Mouse (Mus musculus) testis, adult 2 months (tissue): ENCODE results near the gene St6galnac4. TPM values are rescaled to one million over a fixed set of nuclear protein-coding genes. Genes with fewer than 3 reads are reported as not detected.
A peak's percentile ranks its signal among the peaks of the same experiment; 100 is the strongest.

Experiments
- H3K27ac ChIP-seq: fragments of 200-500 bp; 2 replicates; pipeline ENCODE4 v1.5.1; 2012; ENCODE audit warnings: low read depth, low read length; ENCODE audit not compliant: control insufficient read depth, insufficient read depth
- H3K27me3 ChIP-seq: fragments of 200-500 bp; 2 replicates; pipeline ENCODE4 v1.6.1; 2012; ENCODE audit warnings: mild to moderate bottlenecking, low read length, moderate library complexity; ENCODE audit not compliant: control insufficient read depth, insufficient read depth
- H3K36me3 ChIP-seq: fragments of 200-500 bp; 2 replicates; pipeline ENCODE4 v1.6.1; 2012; ENCODE audit warnings: mild to moderate bottlenecking, low read length; ENCODE audit not compliant: control insufficient read depth, insufficient read depth
- H3K4me1 ChIP-seq: fragments of 200-500 bp; 2 replicates; pipeline ENCODE4 v1.6.1; 2012; ENCODE audit warnings: low read length; ENCODE audit not compliant: control insufficient read depth, insufficient read depth
- H3K4me3 ChIP-seq: fragments of 200-500 bp; 2 replicates; pipeline ENCODE4 v1.5.1; 2012; ENCODE audit warnings: low read depth, mild to moderate bottlenecking, low read length, moderate library complexity, mixed read lengths; ENCODE audit not compliant: control insufficient read depth
- CTCF ChIP-seq: fragments of 200-500 bp; IDR thresholded peaks from 2 replicates; pipeline ENCODE4 v1.5.1; 2012; ENCODE audit warnings: low read depth, mild to moderate bottlenecking, inconsistent platforms, low read length, moderate library complexity; ENCODE audit not compliant: control insufficient read depth, insufficient read depth, insufficient replicate concordance
- POLR2A ChIP-seq: fragments of 200-500 bp; IDR thresholded peaks from 2 replicates; pipeline ENCODE4 v1.6.1; 2012; ENCODE audit warnings: low read depth, mild to moderate bottlenecking, inconsistent platforms, low read length, moderate library complexity; ENCODE audit not compliant: control insufficient read depth
- polyA plus RNA-seq: library from polyadenylated mRNA; depleted of rRNA; stranded (reverse); fragments of >200 nt; gene quantifications from 2 replicates; pipeline ENCODE4 v1.2.3, GENCODE M21; 2012

Gene St6galnac4
- polyA plus RNA-seq, 1 experiment = 1.4 TPM

DNA sequence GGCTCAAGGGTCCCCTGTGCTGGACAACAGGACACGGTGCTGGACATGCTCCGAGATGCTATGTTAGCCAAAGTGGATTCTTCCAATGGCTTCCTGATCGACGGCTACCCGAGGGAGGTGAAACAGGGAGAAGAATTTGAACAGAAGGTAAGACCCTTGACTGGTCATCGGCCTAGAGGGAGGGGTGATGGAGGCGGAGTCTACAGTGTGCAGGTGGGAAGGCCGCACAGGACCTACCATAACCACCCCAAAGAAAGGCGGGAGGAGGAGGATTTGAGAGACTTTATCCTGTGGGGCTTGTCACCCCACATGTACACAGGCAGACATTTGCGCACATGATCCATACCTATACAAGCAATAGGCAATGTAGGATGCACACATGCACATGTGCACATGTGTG, 44.2 kb downstream of the St6galnac4 start:
- peak overlapping the region; percentile 39 for H3K4me3 ChIP-seq
- TF ChIP-seq CTCF = no peak
- TF ChIP-seq POLR2A = no peak
- peaks cover 18% of the 10 kb centered on the region for H3K4me1 ChIP-seq
- H3K27ac ChIP-seq = no peak overlapping the region
- no peaks in the 10 kb centered on the region for H3K36me3 ChIP-seq
- no peaks in the 10 kb centered on the region for H3K27me3 ChIP-seq

GRCm38 (mm10) chr2:32631737-32632394, 45.0 kb downstream of the St6galnac4 start:
- H3K27me3 ChIP-seq = no peaks in the 10 kb centered on the region
- no peak overlapping the region for H3K4me3 ChIP-seq
- H3K27ac ChIP-seq = no peak overlapping the region
- H3K36me3 ChIP-seq = no peaks in the 10 kb centered on the region
- peak; percentile 85; the same call in 1 of the 2 replicates for TF ChIP-seq CTCF
- no peak for TF ChIP-seq POLR2A
- peaks cover 13% of the 10 kb centered on the region for H3K4me1 ChIP-seq

DNA sequence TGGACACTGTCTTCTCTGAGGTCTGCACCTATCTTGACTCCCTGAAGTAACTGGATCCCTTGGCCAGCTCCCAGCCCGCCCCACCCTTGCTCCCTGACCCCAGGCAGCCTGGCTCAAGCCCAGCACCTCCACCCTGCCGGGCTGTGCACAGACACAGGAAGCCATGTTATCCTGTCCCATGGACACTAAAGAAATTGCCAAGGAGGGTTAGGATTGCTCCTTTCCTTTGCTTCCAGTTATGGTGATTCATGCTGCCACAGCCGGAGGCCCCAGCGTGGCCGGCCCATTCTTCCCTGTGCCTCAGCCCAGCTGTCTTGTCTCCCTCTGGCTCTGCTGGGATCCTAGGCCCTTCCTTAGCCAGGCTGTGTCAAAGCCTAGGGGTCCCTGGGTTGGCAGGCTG, 46.8 kb downstream of the St6galnac4 start:
- no peak for TF ChIP-seq POLR2A
- no peak for TF ChIP-seq CTCF
- H3K4me3 ChIP-seq = no peak overlapping the region
- peaks cover 9% of the 10 kb centered on the region for H3K4me1 ChIP-seq
- no peak overlapping the region for H3K27ac ChIP-seq
- H3K36me3 ChIP-seq = no peaks in the 10 kb centered on the region
- H3K27me3 ChIP-seq = no peaks in the 10 kb centered on the region

GRCm38 (mm10) chr2:32634277-32635105, 47.6 kb downstream of the St6galnac4 start:
- TF ChIP-seq CTCF (no peak), POLR2A (no peak)

DNA sequence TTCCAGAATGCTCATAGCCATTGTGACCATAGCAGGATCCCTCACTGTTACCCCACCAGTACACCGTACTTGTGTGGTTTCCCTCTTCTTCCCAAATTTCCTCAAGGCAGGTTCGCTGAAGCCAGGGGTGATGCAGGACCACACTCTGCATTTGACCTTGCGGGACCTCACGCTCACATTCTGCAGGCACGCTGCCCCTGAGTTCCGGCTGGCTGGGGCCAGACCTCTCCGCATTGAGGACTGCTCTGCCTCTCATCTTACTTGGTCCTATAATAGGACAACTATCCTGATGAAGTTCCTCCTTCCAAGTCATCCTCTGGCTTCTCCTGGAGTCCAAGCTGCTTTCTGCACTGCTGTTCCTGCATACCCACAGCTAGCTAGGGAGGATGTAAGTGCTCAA, 49.7 kb downstream of the St6galnac4 start:
- Histone ChIP-seq H3K4me1 (no peaks in the 10 kb centered on the region; the same call in 1 of the 2 replicates), H3K36me3 (no peaks in the 10 kb centered on the region), H3K4me3 (no peak overlapping the region), H3K27me3 (no peaks in the 10 kb centered on the region), H3K27ac (no peak overlapping the region)
- TF ChIP-seq POLR2A = no peak
- no peak for TF ChIP-seq CTCF

More at GRCm38 (mm10) chr2:32634277-32635105, 47.6 kb downstream of the St6galnac4 start:
- Histone ChIP-seq H3K4me1 (peaks cover 2% of the 10 kb centered on the region), H3K4me3 (no peak overlapping the region), H3K27ac (no peak overlapping the region), H3K36me3 (no peaks in the 10 kb centered on the region), H3K27me3 (no peaks in the 10 kb centered on the region)

DNA sequence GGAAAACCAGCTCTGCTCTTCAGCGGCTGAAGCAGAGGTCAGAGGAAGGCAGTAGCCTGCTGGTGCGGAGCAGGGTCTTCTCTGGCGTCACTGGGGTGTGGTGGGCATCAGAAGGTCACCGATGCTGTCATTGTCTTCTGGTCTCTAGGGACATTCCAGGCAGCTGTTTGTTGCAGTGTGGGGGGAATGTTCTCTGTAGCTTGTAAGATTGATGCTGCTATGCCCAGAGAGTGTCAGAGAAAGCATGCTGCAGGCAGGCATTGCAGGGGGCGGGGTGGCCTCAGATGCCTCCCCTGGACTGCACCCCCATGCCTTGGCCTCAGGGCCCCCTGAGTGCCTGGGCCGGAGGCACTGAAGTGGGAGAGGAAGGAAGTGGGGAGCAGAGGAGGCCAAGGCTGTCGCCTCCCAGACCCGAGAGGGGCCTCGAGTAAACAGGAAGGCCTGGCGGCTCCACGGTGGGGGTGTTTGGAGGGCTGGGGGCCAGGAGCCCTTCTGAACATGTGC, 50.9 kb downstream of the St6galnac4 start:
- Histone ChIP-seq H3K27ac (no peak overlapping the region), H3K36me3 (no peaks in the 10 kb centered on the region), H3K27me3 (no peaks in the 10 kb centered on the region), H3K4me3 (no peak overlapping the region), H3K4me1 (no peaks in the 10 kb centered on the region)
- TF ChIP-seq CTCF (no peak), POLR2A (no peak)

DNA sequence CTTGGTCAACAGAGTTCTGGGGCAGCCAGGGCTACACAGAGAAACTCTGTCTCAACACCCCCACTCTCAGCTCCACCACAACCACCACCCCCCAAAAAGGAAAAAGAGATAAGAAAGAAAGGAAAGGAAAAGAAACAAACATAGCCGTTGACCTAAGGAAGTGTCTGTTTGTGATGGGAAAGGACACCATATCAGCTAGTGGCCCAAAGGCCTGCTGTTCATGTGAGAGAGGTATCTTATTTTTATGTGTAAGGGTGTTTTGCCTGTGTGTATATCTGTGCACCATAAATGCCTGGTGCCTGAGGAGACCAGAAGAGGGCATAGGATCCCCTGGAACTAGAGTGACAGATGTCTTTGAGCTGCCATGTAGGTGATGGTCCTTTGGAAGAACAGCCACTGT, 52.7 kb downstream of the St6galnac4 start:
- no peak overlapping the region for H3K4me3 ChIP-seq
- no peak overlapping the region for H3K27ac ChIP-seq
- H3K36me3 ChIP-seq = no peaks in the 10 kb centered on the region
- TF ChIP-seq POLR2A (no peak), CTCF (no peak)
- no peaks in the 10 kb centered on the region for H3K4me1 ChIP-seq
- no peaks in the 10 kb centered on the region for H3K27me3 ChIP-seq
